Mouse (Mus musculus) gastrocnemius, postnatal 14 days (tissue): Measurements from ENCODE around the gene Tlr9. TPM values are rescaled to one million over a fixed set of nuclear protein-coding genes. Genes with fewer than 3 reads are reported as not detected.

Source experiments
- DNase-seq: peaks from one replicate; pipeline ENCODE4 v3.0.0; 2021; ENCODE audit warnings: mixed read lengths
- intact Hi-C: fragments of 180-260 bp; cut with DNase I; formaldehyde crosslinking; loops from one replicate; pipeline ENCODE4 v1.15.1; 2025; ENCODE audit warnings: low total_unique reads
- total RNA-seq, 2 experiments: library from RNA; stranded (reverse); gene quantifications; 2 replicates each; pipeline ENCODE4 v1.2.3; 2021

Tlr9 gene
- total RNA-seq, 2 experiments from 2014 or later: 0.42 to 0.43 TPM

- no peak for DNase-seq
- intact Hi-C loops: loop anchor here (10.0 kb wide), 1 partner anchor 47 kb away; no protein-coding TSS in a partner anchor
These were observed 5.5 kb downstream of the Tlr9 start for GRCm38 (mm10) chr9:106227790-106228429.

GRCm38 (mm10) chr9:106230051-106230733 lies 7.8 kb downstream of the Tlr9 start:
- intact Hi-C loops: no loop called here
- DNase-seq: no peak

GRCm38 (mm10) chr9:106230734-106231106 lies 8.3 kb downstream of the Tlr9 start:
- intact Hi-C loops: no loop called here
- no peak for DNase-seq

- no peak for DNase-seq
- intact Hi-C loops: no loop called here
These were observed 8.8 kb downstream of the Tlr9 start for GRCm38 (mm10) chr9:106231220-106231619.

GRCm38 (mm10) chr9:106231816-106232215 lies 9.4 kb downstream of the Tlr9 start:
- intact Hi-C loops: no loop called here
- DNase-seq: no peak

- intact Hi-C loops: no loop called here
- DNase-seq: no peak
These were observed 10.6 kb downstream of the Tlr9 start for GRCm38 (mm10) chr9:106232956-106233355.

GRCm38 (mm10) chr9:106233953-106234352 lies 11.6 kb downstream of the Tlr9 start:
- DNase-seq: no peak
- intact Hi-C loops: no loop called here

- no peak for DNase-seq
These were observed 12.9 kb downstream of the Tlr9 start for GRCm38 (mm10) chr9:106235194-106235830.

GRCm38 (mm10) chr9:106236156-106236817 lies 13.9 kb downstream of the Tlr9 start:
- intact Hi-C loops: no loop called here
- no peak for DNase-seq

More at GRCm38 (mm10) chr9:106235194-106235830, 12.9 kb downstream of the Tlr9 start:
- intact Hi-C loops: no loop called here

- intact Hi-C loops: no loop called here
- no peak for DNase-seq
These were observed 14.4 kb downstream of the Tlr9 start for GRCm38 (mm10) chr9:106236818-106237211.

- intact Hi-C loops: no loop called here
These were observed 15.0 kb downstream of the Tlr9 start for GRCm38 (mm10) chr9:106237401-106237800.

GRCm38 (mm10) chr9:106237878-106238277 lies 15.5 kb downstream of the Tlr9 start:
- DNase-seq: no peak
- intact Hi-C loops: no loop called here

More at GRCm38 (mm10) chr9:106237401-106237800, 15.0 kb downstream of the Tlr9 start:
- no peak for DNase-seq

- intact Hi-C loops: no loop called here
- no peak for DNase-seq
These were observed 19.3 kb downstream of the Tlr9 start for GRCm38 (mm10) chr9:106241541-106242164.

- DNase-seq: peak; percentile 47
- intact Hi-C loops: no loop called here
These were observed 20.6 kb downstream of the Tlr9 start for GRCm38 (mm10) chr9:106242813-106243488.

GRCm38 (mm10) chr9:106249550-106249949 lies 27.2 kb downstream of the Tlr9 start:
- intact Hi-C loops: no loop called here
- DNase-seq: no peak

- DNase-seq: peak; percentile 26
- intact Hi-C loops: no loop called here
These were observed 27.8 kb downstream of the Tlr9 start for GRCm38 (mm10) chr9:106250245-106250644.

- intact Hi-C loops: no loop called here
- no peak for DNase-seq
These were observed 28.7 kb downstream of the Tlr9 start for GRCm38 (mm10) chr9:106251066-106251465.

- intact Hi-C loops: no loop called here
- DNase-seq: no peak
These were observed 31.6 kb downstream of the Tlr9 start for GRCm38 (mm10) chr9:106254001-106254400.

- intact Hi-C loops: no loop called here
- no peak for DNase-seq
These were observed 36.0 kb downstream of the Tlr9 start for GRCm38 (mm10) chr9:106258412-106258811.
